Mouse (Mus musculus): Measurements from ENCODE around the gene Ypel4.

DNA sequence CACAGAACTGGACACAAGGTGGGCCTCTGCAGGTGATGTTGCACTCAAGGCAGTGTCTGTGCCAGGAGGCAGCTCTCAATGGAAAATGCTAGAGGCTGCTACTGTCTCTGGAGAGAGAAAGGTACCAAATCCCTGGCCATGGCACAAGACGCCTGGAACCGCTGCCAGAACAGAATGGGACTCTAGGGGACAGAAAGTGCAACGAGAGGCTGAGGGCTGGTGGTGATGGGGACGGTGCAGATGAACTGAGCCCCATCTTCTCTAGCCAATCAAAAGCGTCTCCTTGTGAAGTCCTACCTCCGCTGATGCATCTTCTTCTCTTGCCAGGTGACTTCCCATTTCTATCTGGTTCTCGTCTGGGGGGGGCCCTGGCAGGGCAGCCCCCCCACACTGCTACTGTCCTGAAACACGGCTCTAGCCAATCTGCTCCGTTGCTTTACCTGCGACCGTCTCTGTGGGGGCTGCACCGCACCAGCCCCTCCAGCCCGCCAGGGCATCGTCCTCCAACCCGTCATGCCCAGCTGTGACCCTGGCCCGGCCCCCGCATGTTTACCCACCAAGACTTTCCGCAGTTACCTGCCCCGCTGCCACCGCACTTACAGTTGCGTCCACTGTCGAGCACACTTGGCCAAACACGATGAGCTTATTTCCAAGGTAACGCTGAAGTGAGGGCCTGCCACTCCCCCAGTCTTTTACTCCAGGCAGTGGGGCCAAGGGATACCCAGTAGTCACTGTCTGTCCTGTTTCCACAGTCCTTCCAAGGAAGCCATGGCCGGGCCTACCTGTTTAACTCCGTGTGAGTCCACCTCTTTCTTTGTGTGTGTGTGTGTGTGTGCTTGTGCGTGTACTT, 2.7 kb downstream of the Ypel4 start:
- no peak for TF ChIP-seq POLR2A (IDR thresholded peaks at IDR 0.05; ENCODE audit: low read depth, low read length)
- no peak for TF ChIP-seq CTCF (conservative IDR thresholded peaks at IDR 0.05; ENCODE audit: insufficient read depth, insufficient read length, low read depth, low read length)
